Mouse (Mus musculus) adrenal gland (tissue): ENCODE results near the gene Mpdz.

Experiments
- intact Hi-C: fragments of 180-260 bp; cut with DNase I; formaldehyde crosslinking; loops from one replicate; pipeline ENCODE4 v1.15.1; 2025

The Mpdz gene

GRCm38 (mm10) chr4:81285564-81285963, 157.1 kb downstream of the Mpdz start:
- intact Hi-C loops: no loop called here

DNA sequence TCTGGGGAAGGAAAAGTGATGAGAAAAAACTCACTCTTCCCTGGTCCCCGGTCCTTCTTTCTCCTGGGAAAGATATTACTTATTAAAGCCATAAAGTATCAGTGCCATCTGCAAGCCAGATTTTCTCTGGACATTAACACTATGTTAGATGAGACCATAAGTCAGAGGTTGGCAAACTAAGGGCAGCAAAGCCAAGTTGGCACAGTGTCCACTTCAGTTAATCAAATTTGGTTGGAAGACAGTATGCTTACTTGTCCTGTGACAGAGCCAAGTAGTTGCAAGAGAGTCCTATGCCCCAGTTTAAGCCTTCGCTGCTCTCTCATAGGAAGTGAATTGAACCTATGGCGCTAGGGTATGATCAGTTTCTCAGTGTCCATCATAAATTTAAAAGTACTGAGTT, 159.0 kb downstream of the Mpdz start:
- intact Hi-C loops: no loop called here

GRCm38 (mm10) chr4:81283081-81283480, 159.5 kb downstream of the Mpdz start:
- intact Hi-C loops: no loop called here

GRCm38 (mm10) chr4:81280098-81280497, 162.5 kb downstream of the Mpdz start:
- intact Hi-C loops: no loop called here

- intact Hi-C loops: no loop called here
Measured at GRCm38 (mm10) chr4:81279451-81279850, 163.2 kb downstream of the Mpdz start.

DNA sequence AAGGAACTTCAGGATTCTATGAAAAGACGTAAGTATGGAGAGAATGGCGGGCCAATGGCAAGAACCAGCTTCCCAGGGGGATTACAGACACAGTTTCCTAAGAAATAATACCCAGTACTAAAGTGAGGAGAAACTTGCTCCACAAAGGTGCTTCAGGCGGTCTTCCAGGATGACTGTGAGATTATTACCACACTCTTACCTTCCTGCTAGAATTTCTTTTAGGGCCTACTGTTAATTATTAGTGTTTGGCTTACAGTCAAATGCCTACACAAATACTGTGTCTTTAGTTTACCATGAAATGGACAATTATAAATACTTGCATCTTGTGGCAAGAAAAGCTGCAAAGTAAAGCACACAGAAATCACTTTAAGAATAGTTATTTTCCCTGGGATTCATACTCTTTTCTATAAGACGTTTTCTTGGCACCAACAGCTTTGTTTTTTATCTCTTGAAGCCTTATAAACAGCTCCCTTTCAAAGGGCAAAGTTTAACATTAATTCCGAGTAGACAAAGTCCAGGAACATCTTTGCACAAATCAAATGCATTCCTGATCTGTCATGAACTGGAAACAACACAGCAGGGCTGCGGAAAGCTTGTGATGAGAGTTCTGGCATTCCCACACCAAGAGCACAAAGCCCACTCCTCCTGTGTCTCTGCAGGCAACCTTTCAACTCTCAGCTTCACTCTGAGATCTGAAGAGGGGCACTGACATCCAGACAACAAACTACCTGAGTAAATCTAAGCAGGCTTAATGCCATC, 166.5 kb downstream of the Mpdz start:
- intact Hi-C loops: no loop called here

- intact Hi-C loops: no loop called here
Measured at GRCm38 (mm10) chr4:81273067-81273466, 169.5 kb downstream of the Mpdz start.

DNA sequence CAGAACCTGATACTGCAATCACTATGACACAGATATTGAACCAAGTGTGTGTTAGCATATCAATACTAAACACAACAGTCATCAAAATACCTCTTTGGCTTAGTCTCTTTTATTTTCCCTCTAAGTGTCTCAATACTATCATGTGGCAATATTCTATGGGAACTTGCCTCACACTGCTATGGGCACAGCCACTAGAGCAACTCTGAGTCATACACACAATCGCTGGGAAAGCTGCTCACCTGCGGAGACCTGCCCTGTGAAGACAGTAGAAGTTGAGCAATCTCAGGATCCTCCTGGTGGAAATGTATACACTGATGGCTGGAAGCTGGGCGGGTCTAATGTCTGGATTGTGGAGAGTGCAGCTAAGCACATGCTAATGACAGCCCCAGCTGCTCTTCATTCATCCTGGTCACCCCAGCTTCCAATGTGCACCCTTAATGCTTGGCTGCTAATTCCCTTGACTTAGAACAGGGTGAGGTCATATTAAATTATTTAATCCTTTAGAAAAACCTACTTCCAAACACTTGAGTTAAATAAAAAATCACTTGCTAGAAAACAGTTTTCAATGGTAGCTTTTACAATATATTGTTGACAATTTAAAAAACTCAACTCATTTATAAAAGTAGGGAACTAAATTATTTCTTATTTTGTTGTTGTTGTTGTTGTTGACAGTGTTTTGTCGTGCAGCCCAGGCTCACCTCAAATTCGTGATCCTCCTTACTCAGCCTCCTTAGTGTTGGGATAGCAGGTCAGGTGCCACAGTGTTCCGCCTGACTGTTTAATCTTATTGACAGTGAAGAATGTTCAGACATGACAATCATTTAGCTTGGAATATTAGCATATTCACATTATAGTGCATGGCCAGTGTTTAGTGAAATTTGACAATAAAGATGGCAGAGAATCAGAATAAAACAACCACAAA, 189.5 kb downstream of the Mpdz start:
- intact Hi-C loops: loop anchor here (2.0 to 5.0 kb wide), 2 partner anchors 76 to 386 kb away; no protein-coding TSS in a partner anchor

DNA sequence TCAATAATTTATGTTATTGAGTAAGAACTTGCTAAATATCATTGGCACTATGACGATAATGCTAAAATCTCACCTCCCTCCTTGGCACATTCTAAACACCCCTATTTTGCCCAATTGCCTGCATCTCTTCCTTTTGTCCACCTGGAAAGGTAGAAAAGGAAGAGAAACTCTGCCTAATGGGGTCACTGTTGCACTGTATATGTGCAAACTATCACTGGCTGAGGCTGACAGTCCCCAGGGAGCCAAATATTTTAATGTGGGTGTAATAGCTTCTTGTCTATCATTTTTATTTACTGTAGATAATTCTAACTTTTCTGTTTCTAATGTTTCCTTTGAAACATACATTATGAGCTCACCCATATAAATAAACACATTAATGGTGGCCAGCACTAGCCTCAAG, 190.3 kb downstream of the Mpdz start:
- intact Hi-C loops: loop anchor here (2.0 to 5.0 kb wide), 2 partner anchors 75 to 386 kb away; no protein-coding TSS in a partner anchor

- intact Hi-C loops: loop anchor here (2.0 to 5.0 kb wide), 2 partner anchors 75 to 385 kb away; no protein-coding TSS in a partner anchor
Measured at GRCm38 (mm10) chr4:81251934-81252333, 190.7 kb downstream of the Mpdz start.

DNA sequence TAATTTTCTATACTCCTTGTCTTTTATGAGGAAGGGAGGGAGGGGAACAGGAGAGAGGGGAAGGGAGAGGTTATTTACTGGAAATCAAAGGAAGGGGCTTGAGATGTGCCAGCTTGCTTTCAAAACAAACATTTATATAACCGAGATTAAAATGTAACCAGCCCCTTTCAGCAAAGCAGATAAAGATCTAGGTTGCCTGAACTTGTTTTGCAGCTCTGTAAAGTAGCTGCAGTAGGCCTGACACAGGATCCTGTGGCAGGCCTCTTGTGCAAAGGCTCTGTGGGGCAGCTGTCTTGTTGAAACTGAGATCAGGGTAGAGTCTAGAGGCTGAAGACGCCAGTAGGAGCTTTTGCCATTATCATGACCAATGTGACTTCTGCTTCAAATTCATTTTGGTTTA, 193.4 kb downstream of the Mpdz start:
- intact Hi-C loops: no loop called here

DNA sequence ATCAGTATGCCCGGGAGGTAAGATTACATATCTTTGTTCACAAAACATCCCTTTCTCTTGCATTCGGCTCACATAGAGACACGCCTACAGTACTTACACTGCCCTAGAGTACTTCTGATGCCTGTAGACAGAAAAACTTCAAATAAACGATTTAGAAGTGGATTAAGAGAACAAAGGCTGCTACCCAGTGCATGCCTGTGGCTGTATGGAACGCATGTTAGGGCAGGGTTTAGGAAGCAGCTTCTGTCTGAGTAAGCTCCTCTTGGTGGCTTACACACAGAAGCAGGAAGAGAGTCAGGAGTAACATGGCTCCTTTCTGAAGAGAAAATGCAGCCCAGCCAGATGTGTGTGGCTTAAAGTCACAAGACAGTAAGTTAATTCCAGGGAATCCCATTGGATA, 206.4 kb downstream of the Mpdz start:
- intact Hi-C loops: no loop called here
